Mouse (Mus musculus): ENCODE results near the gene Fmnl2.

The Fmnl2 gene

DNA sequence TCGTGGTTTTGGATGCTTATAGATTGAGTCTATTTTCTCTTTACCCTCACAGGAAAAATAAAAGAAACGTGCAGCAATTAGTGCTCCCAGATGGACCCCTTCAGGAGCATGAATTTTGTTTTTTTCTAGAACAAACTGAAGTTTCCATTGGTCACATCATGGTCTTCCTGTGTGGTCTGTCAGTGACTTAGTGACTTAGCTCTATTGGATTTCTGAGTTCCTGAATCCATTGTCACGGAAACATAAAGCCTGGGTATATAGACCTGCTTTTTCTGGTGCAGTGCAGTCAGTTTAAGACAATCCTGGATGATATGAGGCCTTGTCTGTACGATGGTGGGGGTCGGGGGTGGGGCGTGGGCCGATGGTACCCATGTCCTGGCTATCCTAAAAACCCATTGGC lies 7.0 kb downstream of the Fmnl2 start:
- no peak for DNase-seq (ENCODE audit: low spot score)

- DNase-seq (ENCODE audit: low spot score): no peak
These were observed 8.5 kb downstream of the Fmnl2 start for GRCm38 (mm10) chr2:52866151-52866550.

- DNase-seq (ENCODE audit: low spot score): no peak
These were observed 10.1 kb downstream of the Fmnl2 start for GRCm38 (mm10) chr2:52867781-52868180.

DNA sequence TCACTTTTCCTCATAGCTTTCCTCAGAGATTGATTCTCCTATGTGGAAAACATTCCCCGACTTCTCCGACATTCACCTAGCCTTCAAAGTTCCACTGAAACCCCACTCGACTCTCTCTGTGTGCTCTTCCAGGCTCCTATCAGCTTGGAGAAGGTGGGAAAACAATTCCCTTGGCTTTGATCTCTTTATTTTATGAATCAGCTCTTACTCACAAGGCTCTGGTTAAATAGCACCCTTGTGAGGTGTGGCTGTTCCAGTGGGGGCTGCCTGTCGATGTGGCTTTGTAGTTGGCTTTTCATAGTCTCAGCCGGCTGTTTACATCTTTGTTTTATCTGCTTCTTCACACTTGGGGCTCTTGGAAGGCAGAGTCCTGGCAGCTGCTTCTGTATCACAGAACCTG lies 10.5 kb downstream of the Fmnl2 start:
- DNase-seq (ENCODE audit: low spot score): no peak

- DNase-seq (ENCODE audit: low spot score): no peak
These were observed 15.0 kb downstream of the Fmnl2 start for GRCm38 (mm10) chr2:52872636-52873035.

DNA sequence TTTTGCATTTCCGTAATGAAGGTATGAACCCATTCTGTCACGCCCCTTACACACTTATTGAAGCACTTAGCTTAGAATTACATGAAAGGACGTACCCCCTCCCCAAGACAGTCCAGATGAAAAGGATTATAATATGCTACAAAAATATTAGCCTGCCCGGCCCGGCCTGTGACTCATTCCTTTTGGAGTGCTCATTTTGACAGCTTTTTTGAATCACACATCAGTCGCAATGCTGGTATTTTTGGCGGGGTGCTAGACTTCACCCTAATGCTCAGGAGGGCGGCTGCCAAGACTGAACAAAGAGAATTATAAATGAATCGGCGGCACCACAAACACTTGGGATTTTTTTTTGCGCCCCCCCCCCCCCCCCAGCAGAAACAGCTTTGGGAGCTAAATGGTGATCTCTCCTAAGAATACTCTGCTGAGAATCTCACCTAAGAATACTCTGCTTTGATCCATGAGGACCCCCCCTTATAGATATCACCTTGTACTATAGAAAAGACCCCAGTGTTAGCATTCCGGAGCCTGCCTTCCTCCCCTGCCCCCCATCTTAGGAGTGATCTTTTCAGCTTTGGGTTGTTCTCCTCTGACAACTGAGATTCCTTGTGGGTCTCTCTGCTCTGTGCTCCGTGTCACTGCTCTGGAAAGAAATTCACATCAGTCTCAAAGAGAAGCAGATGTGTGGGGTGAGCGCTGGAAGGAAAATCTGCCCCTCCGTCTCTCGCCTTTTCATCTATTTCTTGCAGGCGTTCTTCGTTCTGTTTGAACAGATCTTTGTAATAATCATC lies 15.8 kb downstream of the Fmnl2 start:
- DNase-seq (ENCODE audit: low spot score): no peak

DNA sequence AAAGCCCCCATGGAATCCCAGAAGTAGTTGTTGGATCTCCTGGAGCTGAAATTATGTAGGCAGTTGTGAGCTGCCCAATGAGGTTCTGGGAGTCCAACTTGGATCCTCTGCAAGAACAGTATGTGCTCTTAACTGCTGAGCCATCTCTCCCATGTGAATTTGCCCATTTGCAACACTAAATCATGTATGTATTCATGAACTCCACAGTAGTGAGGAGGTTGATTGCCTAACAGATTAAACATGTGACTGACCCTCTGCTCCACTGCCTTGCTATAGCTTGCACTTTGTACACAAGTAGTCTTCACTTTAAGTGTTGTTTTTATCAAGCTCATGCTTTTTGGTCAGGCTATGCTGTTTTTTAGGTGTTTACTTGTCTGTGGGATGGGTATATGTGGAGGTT lies 17.1 kb downstream of the Fmnl2 start:
- DNase-seq (ENCODE audit: low spot score): no peak

GRCm38 (mm10) chr2:52875801-52876200 lies 18.1 kb downstream of the Fmnl2 start:
- no peak for DNase-seq (ENCODE audit: low spot score)

- DNase-seq (ENCODE audit: low spot score): no peak
These were observed 25.7 kb downstream of the Fmnl2 start for GRCm38 (mm10) chr2:52883401-52883800.

- no peak for DNase-seq (ENCODE audit: low spot score)
These were observed 26.4 kb downstream of the Fmnl2 start for GRCm38 (mm10) chr2:52884082-52884481.

DNA sequence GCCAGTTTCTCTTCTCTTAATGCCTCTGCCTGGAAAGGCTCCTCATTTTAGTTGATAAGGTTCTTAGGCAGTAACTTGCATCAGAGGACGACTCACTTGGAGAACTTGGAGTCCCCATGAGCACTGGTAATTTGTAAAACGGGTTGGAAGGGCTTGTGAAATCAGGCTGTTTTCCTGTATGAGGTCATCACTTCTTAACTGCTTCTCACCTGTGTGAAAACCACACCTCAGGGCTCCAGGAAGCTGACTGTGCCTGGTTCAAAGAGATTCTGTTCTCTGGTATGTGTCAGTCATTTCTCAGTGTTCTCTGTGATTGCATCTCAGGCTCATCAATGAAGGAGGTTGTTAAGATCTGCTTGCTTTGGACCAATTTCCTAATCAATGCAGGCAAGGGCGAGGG lies 27.4 kb downstream of the Fmnl2 start:
- no peak for DNase-seq (ENCODE audit: low spot score)

GRCm38 (mm10) chr2:52887281-52887680 lies 29.6 kb downstream of the Fmnl2 start:
- DNase-seq (ENCODE audit: low spot score): no peak

DNA sequence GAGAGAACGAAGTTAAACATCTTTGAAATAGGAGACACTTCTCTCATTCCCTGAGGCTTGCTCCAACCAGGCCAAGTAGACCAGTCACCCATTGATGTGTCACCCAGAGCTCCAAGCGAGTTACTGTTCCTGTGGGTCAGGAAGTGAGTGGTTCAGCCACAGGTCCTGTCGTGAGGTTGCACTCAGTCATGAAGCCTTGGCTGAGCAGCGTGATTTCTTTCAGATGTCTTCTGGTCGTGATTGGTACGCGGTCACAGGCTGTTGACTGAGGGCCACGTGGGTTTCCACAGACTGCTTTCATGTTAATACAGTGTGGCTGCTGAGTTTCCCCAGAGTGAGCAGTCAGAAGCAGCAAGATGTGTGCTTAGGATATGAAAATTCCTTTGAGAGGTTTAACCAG lies 33.5 kb downstream of the Fmnl2 start:
- no peak for DNase-seq (ENCODE audit: low spot score)

GRCm38 (mm10) chr2:52891744-52892143 lies 34.1 kb downstream of the Fmnl2 start:
- no peak for DNase-seq (ENCODE audit: low spot score)

- no peak for DNase-seq (ENCODE audit: low spot score)
These were observed 37.4 kb downstream of the Fmnl2 start for GRCm38 (mm10) chr2:52894983-52895621.

DNA sequence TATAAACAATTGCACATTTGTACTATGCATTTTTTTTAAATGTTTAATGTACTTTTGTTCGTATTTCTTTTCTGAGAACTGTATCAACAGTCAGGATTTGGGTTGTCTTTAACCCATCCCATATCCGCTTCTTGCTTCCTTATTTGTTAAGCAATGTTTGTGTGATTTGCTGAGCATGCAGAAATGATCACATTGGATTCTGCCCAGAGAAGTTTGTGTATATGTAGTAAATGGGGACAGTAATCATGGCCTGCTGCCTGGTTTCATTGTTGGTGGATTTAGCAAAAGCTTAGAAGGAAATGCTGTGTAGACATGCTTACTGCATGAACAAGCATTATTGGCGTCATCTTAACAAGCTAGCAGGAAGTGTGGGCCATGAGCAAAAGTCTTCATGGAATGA lies 39.3 kb downstream of the Fmnl2 start:
- DNase-seq (ENCODE audit: low spot score): no peak

DNA sequence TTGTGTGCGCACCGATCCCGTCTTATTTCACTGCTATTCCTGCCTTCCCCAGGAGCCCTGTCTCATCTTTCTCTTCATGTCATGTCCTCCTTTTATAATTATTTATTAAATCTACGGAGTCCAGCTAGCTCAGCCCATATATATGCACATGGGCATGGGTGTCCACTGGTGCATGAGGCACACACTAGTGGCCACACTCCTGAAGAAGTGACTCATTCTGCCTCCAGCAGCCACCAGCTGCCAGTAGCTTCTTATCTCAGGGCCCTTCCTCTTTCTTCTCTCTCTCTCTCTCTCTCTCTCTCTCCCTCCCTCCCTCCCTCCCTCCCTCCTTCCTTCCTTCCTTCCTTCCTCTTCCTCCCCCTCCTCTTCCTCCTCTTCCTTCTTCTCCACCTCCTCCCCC lies 43.1 kb downstream of the Fmnl2 start:
- DNase-seq (ENCODE audit: low spot score): no peak

DNA sequence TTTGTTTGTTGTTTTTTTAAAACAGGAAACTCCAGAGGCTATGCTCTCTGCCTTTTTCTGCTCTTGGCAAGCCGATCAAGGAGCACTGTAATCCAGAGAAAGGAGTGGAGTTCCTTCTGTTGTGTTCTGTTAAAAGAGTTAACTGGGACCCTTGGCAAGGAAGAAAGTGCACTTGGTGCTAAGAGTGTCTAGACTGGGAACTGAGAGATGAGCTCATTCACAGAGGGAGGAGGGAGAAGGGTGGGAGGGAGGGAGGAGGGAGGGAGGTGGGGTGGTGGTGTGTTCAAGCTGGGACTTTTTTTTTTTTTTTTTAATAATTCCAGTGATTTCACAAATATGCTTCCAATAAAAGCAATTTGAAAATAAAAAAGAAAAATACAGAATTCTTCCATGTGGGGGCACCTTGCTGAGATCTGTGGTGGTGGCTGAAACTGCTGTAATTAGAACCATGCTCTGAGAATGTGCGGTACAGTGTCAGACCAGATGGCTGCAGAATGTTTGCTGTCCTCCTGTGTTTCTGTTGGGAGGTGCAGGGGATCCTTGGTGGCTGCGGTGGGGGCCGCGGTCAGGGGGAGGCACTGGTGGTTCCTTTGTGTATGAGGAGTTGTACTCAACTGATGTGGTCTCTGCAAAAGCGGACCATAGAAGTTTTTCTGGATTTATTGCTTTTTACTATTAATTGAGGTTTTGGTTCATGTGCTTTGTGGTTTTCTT lies 43.8 kb downstream of the Fmnl2 start:
- no peak for DNase-seq (ENCODE audit: low spot score)

DNA sequence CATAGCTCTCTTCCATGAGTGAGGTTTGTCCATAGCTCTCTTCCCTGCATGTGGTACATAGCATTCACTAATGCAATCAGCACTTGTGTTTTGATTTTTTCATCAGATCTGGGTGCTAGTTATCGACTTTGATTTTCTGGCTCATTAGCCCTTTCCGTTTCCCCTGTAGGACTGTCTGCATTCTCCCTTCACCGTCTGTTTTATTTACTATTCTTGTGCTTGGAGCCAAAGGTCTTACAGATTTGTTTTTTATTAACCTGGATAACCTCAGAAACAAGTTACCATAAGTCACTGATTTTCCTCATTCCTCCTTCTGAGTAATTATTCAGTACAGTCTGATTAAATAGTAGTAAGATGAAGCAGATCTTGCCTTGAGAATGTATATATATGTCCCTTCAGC lies 44.8 kb downstream of the Fmnl2 start:
- no peak for DNase-seq (ENCODE audit: low spot score)

- no peak for DNase-seq (ENCODE audit: low spot score)
These were observed 45.7 kb downstream of the Fmnl2 start for GRCm38 (mm10) chr2:52903228-52903963.

DNA sequence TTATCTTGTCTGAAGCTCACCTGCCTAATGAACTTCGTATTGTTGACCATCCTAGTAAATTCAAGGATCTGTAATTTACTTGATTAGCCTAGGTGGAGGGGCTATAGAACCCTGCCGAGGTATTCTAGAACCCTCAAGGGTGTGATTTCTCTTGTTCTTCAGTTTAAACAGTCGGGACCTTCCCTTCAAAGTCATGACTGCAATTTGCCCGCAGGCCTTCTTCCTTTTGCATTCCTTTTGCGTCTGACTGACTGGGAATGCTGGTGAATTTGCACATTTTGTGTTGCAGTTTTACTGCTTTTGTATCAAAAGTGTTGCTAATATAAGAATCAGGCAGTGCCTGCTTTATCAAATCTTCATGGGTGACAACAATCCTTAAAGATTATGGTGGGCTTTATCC lies 46.9 kb downstream of the Fmnl2 start:
- DNase-seq (ENCODE audit: low spot score): no peak

GRCm38 (mm10) chr2:52913311-52913710 lies 55.7 kb downstream of the Fmnl2 start:
- DNase-seq (ENCODE audit: low spot score): no peak

GRCm38 (mm10) chr2:52913746-52914145 lies 56.1 kb downstream of the Fmnl2 start:
- DNase-seq (ENCODE audit: low spot score): no peak

Data from embryo, embryonic 10.5 days (tissue).